In genomic region chr7:24586828-24587227, GRCm38 (mm10) we compare ENCODE assay signal across 8 mouse cellular contexts. TPM values are rescaled to one million over a fixed set of nuclear protein-coding genes. Genes with fewer than 3 reads are reported as not detected.
DNase-seq lines count a peak whose midpoint lies in the region; ATAC-seq and TF ChIP-seq lines count a peak whose summit lies in the region.

No protein-coding gene starts in this region.

- H3K36me3 ChIP-seq in kidney, embryonic 14.5 days (ENCODE audit: control insufficient read depth, insufficient read depth, low read length): no peaks in the 10 kb centered on the region
- H3K36me3 ChIP-seq in embryonic facial prominence, embryonic 12.5 days: no peaks in the 10 kb centered on the region
- no peaks in the 10 kb centered on the region for H3K36me3 ChIP-seq in intestine, embryonic 15.5 days
- H3K36me3 ChIP-seq in midbrain, postnatal 0 days (ENCODE audit: insufficient read depth, low read length): 0 out of 2 replicates have a peak, but pooled peaks cover 3% of the 10 kb centered on the region

- intact Hi-C loops in gastrocnemius, postnatal 14 days (cut with DNase I; ENCODE audit: low total_unique reads): no loop called here

- H3K27ac ChIP-seq in kidney, embryonic 14.5 days (ENCODE audit: low read depth, low read length): no peak overlapping the region
- no peak overlapping the region for H3K27ac ChIP-seq in embryonic facial prominence, embryonic 12.5 days
- H3K27ac ChIP-seq in intestine, embryonic 15.5 days: no peak overlapping the region
- peak overlapping the region; percentile 71; the same call in 1 of the 2 replicates for H3K27ac ChIP-seq in midbrain, postnatal 0 days (ENCODE audit: low read depth, low read length)

- H3K9me3 ChIP-seq in kidney, embryonic 14.5 days (ENCODE audit: control insufficient read depth, low read length): peaks cover 10% of the 10 kb centered on the region
- 0 out of 2 replicates have a peak, but pooled peaks cover 4% of the 10 kb centered on the region for H3K9me3 ChIP-seq in embryonic facial prominence, embryonic 12.5 days
- H3K9me3 ChIP-seq in intestine, embryonic 15.5 days: no peaks in the 10 kb centered on the region
- H3K9me3 ChIP-seq in midbrain, postnatal 0 days (ENCODE audit: low read length): no peaks in the 10 kb centered on the region

- peak overlapping the region; percentile 64 for H3K4me2 ChIP-seq in kidney, embryonic 14.5 days (replicated peaks; ENCODE audit: low read depth, low read length)
- peak overlapping the region; percentile 70 for H3K4me2 ChIP-seq in embryonic facial prominence, embryonic 12.5 days (replicated peaks)
- H3K4me2 ChIP-seq in intestine, embryonic 15.5 days (replicated peaks): peak overlapping the region; percentile 87
- peak overlapping the region; percentile 66 for H3K4me2 ChIP-seq in midbrain, postnatal 0 days (ENCODE audit: low read depth, low read length, poor library complexity, severe bottlenecking)

- H3K27me3 ChIP-seq in kidney, embryonic 14.5 days (ENCODE audit: control insufficient read depth, insufficient read depth, low read length): peaks cover 14% of the 10 kb centered on the region
- peaks cover 29% of the 10 kb centered on the region for H3K27me3 ChIP-seq in embryonic facial prominence, embryonic 12.5 days
- H3K27me3 ChIP-seq in intestine, embryonic 15.5 days (replicated peaks): peaks cover 23% of the 10 kb centered on the region
- no peaks in the 10 kb centered on the region for H3K27me3 ChIP-seq in midbrain, postnatal 0 days (ENCODE audit: insufficient read depth, low read length)

- peak overlapping the region; percentile 64; the same call in 1 of the 2 replicates for H3K9ac ChIP-seq in kidney, embryonic 14.5 days (ENCODE audit: low read depth, low read length)
- H3K9ac ChIP-seq in embryonic facial prominence, embryonic 12.5 days: peak overlapping the region; percentile 60; the same call in 1 of the 2 replicates
- peak overlapping the region; percentile 60; the same call in 1 of the 2 replicates for H3K9ac ChIP-seq in intestine, embryonic 15.5 days
- peak overlapping the region; percentile 90 for H3K9ac ChIP-seq in midbrain, postnatal 0 days (replicated peaks; ENCODE audit: low read length, poor library complexity, severe bottlenecking)

- H3K4me3 ChIP-seq in kidney, embryonic 14.5 days (ENCODE audit: low read length): peak overlapping the region; percentile 51
- H3K4me3 ChIP-seq in embryonic facial prominence, embryonic 12.5 days: peak overlapping the region; percentile 52
- H3K4me3 ChIP-seq in intestine, embryonic 15.5 days (replicated peaks): peak overlapping the region; percentile 51
- H3K4me3 ChIP-seq in midbrain, postnatal 0 days (ENCODE audit: low read depth, low read length): peak overlapping the region; percentile 64

- ATAC-seq in kidney, embryonic 14.5 days (ENCODE audit: low FRiP score, low TSS enrichment): peak; percentile 58; the same call in 1 of the 2 replicates
- ATAC-seq in embryonic facial prominence, embryonic 12.5 days (ENCODE audit: insufficient number of reproducible peaks, insufficient read depth, low FRiP score, low TSS enrichment): peak; percentile 61
- ATAC-seq in intestine, embryonic 15.5 days: peak; percentile 75
- ATAC-seq in midbrain, postnatal 0 days (ENCODE audit: low FRiP score): peak; percentile 61

- DNase-seq in kidney, adult 18-20 months: no peak
- DNase-seq in midbrain, postnatal 0 days (ENCODE audit: low spot score): peak; percentile 44
- no peak for DNase-seq in gastrocnemius, postnatal 14 days
- DNase-seq in kidney, postnatal 36 days: no peak
- DNase-seq in right cerebral cortex, postnatal 10 days (ENCODE audit: low spot score in 2 of 2): no peak

- H3K4me1 ChIP-seq in kidney, embryonic 14.5 days (ENCODE audit: control insufficient read depth, insufficient read depth, low read length): peaks cover 10% of the 10 kb centered on the region; the same call in 1 of the 2 replicates
- H3K4me1 ChIP-seq in embryonic facial prominence, embryonic 12.5 days: no peaks in the 10 kb centered on the region
- H3K4me1 ChIP-seq in intestine, embryonic 15.5 days (replicated peaks): peaks cover 18% of the 10 kb centered on the region
- no peaks in the 10 kb centered on the region for H3K4me1 ChIP-seq in midbrain, postnatal 0 days (ENCODE audit: insufficient read depth, low read length)

- 6% methylated on average over 8 of the region's 8 CpGs for WGBS in kidney, embryonic 14.5 days
- 6% methylated on average over 8 of the region's 8 CpGs for WGBS in embryonic facial prominence, embryonic 12.5 days
- WGBS in intestine, embryonic 15.5 days: 8% methylated on average over 8 of the region's 8 CpGs
- 8% methylated on average over 8 of the region's 8 CpGs for WGBS in midbrain, postnatal 0 days

- no peak for TF ChIP-seq CTCF in midbrain, postnatal 0 days (IDR thresholded peaks at IDR 0.05)

RNA-seq across cellular contexts. Expression of gene Ethe1, which starts 0.5 kb away (rescaled TPM):
- 51.8 and 53.6 TPM in 2 replicates for polyA plus RNA-seq in kidney, embryonic 14.5 days (2014; fragmentation: Nextera tagmentation; extraction: Ambion mirVana)
- polyA plus RNA-seq in embryonic facial prominence, embryonic 12.5 days (2016; fragmentation: Nextera tagmentation; extraction: Ambion mirVana): 23.7 and 23.8 TPM in 2 replicates
- polyA plus RNA-seq in intestine, embryonic 15.5 days (2015; fragmentation: Nextera tagmentation; extraction: Ambion mirVana): 35.7 and 36.7 TPM in 2 replicates
- total RNA-seq in midbrain, postnatal 0 days (2014; rRNA removed): 32.2 and 33.4 TPM in 2 replicates
- 31.3 and 31.6 TPM in 2 replicates for polyA plus RNA-seq in midbrain, postnatal 0 days (2015; fragmentation: Nextera tagmentation; extraction: Ambion mirVana)
- total RNA-seq in gastrocnemius, postnatal 14 days (2021): 10 to 100 TPM; 12.0 to 15.3 TPM

RNA-seq across cellular contexts. Expression of gene Zfp575, which starts 0.6 kb away (rescaled TPM):
- 2.5 and 3.0 TPM in 2 replicates for polyA plus RNA-seq in kidney, embryonic 14.5 days (2014; fragmentation: Nextera tagmentation; extraction: Ambion mirVana)
- polyA plus RNA-seq in embryonic facial prominence, embryonic 12.5 days (2016; fragmentation: Nextera tagmentation; extraction: Ambion mirVana): 5.1 and 5.9 TPM in 2 replicates
- 3.2 and 3.6 TPM in 2 replicates for polyA plus RNA-seq in intestine, embryonic 15.5 days (2015; fragmentation: Nextera tagmentation; extraction: Ambion mirVana)
- 2.3 and 3.2 TPM in 2 replicates for total RNA-seq in midbrain, postnatal 0 days (2014; rRNA removed)
- 28.3 and 29.5 TPM in 2 replicates for polyA plus RNA-seq in midbrain, postnatal 0 days (2015; fragmentation: Nextera tagmentation; extraction: Ambion mirVana)
- total RNA-seq in gastrocnemius, postnatal 14 days (2021): under 1 TPM; 0.38 to 0.45 TPM

RNA-seq across cellular contexts. Expression of gene Phldb3, which starts 23.7 kb away (rescaled TPM):
- 0.24 and 0.32 TPM in 2 replicates for polyA plus RNA-seq in kidney, embryonic 14.5 days (2014; fragmentation: Nextera tagmentation; extraction: Ambion mirVana)
- polyA plus RNA-seq in embryonic facial prominence, embryonic 12.5 days (2016; fragmentation: Nextera tagmentation; extraction: Ambion mirVana): 0.20 and 0.47 TPM in 2 replicates
- 0.35 and 0.39 TPM in 2 replicates for polyA plus RNA-seq in intestine, embryonic 15.5 days (2015; fragmentation: Nextera tagmentation; extraction: Ambion mirVana)
- 0.11 and 0.14 TPM in 2 replicates for total RNA-seq in midbrain, postnatal 0 days (2014; rRNA removed)
- polyA plus RNA-seq in midbrain, postnatal 0 days (2015; fragmentation: Nextera tagmentation; extraction: Ambion mirVana): not detected in 2 replicates
- under 1 TPM; 0.59 to 0.66 TPM for total RNA-seq in gastrocnemius, postnatal 14 days (2021)

RNA-seq across cellular contexts. Expression of gene Xrcc1, which starts 40.7 kb away (rescaled TPM):
- 109 and 136 TPM in 2 replicates for polyA plus RNA-seq in kidney, embryonic 14.5 days (2014; fragmentation: Nextera tagmentation; extraction: Ambion mirVana)
- 117 and 124 TPM in 2 replicates for polyA plus RNA-seq in embryonic facial prominence, embryonic 12.5 days (2016; fragmentation: Nextera tagmentation; extraction: Ambion mirVana)
- polyA plus RNA-seq in intestine, embryonic 15.5 days (2015; fragmentation: Nextera tagmentation; extraction: Ambion mirVana): 79.9 and 101 TPM in 2 replicates
- total RNA-seq in midbrain, postnatal 0 days (2014; rRNA removed): 44.6 and 51.8 TPM in 2 replicates
- 41.9 and 43.3 TPM in 2 replicates for polyA plus RNA-seq in midbrain, postnatal 0 days (2015; fragmentation: Nextera tagmentation; extraction: Ambion mirVana)
- 10 to 100 TPM; 16.5 to 18.5 TPM for total RNA-seq in gastrocnemius, postnatal 14 days (2021)

RNA-seq across cellular contexts. Expression of gene Pinlyp, which starts 40.9 kb away (rescaled TPM):
- 0.43 TPM in 1 of 2 replicates, not detected in the other for polyA plus RNA-seq in kidney, embryonic 14.5 days (2014; fragmentation: Nextera tagmentation; extraction: Ambion mirVana)
- polyA plus RNA-seq in embryonic facial prominence, embryonic 12.5 days (2016; fragmentation: Nextera tagmentation; extraction: Ambion mirVana): not detected in 2 replicates
- polyA plus RNA-seq in intestine, embryonic 15.5 days (2015; fragmentation: Nextera tagmentation; extraction: Ambion mirVana): not detected in 2 replicates
- not detected in 2 replicates for total RNA-seq in midbrain, postnatal 0 days (2014; rRNA removed)
- not detected in 2 replicates for polyA plus RNA-seq in midbrain, postnatal 0 days (2015; fragmentation: Nextera tagmentation; extraction: Ambion mirVana)
- not detected for total RNA-seq in gastrocnemius, postnatal 14 days (2021)
